In the genomic region with DNA sequence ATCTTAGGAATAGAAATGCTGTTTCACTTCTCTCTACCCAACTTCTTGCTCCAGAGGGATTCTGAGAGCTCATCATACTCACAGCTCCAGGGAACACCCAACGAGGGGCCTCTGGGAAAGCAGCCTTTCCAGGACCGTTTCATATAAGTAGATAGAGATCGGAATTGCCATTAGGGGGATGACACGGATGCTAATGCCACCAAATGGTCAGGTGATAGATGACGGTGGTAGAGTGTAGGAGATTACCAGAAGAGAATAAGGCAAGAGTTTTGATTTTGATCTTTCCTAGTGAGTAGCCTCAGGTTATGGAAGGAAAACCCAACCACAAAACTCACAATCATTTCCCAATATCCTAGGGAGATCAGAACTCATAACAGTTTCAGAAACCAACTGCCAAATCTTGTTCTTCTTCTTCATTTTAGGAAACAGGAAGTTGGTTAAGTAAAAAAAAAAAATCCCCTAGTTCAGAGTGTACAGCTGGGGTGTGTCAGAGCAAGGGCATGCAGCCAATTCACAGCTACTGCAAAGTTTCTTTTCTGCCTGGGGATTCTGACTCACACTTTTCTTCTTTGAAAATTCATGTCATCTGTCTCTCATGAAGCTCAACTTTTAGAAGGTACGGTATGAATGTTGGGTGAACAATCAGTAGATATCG, we compare ENCODE assay signal across 9 mouse cellular contexts. TPM values are rescaled to one million over a fixed set of nuclear protein-coding genes. Genes with fewer than 3 reads are reported as not detected.
DNase-seq lines count a peak whose midpoint lies in the region; ATAC-seq and TF ChIP-seq lines count a peak whose summit lies in the region.
"Had no signal": no experiment of that assay in that cellular context is flagged by ENCODE, and none has a peak within 500 bp of the region (broad histone marks: within the 10 kb centered on the region; RNA-seq: fewer than 3 reads in every experiment).

A gene (plus strand): TSS at position 183 of the 655 bp plus-strand sequence.

- no peak for ATAC-seq in embryonic facial prominence, embryonic 14.5 days (ENCODE audit: low read depth)
- peak; percentile 97 for ATAC-seq in inflammation-experienced regulatory T-cells, adult 6 months
- peak; percentile 72 for ATAC-seq in monocyte, adult 5-6 weeks (replicated peaks; ENCODE audit: insufficient number of reproducible peaks, low FRiP score, low TSS enrichment, poor library complexity, severe bottlenecking)
- ATAC-seq in midbrain, postnatal 0 days (ENCODE audit: low FRiP score): no peak

- no peak within 1 kb of the TSS for H3K27ac ChIP-seq in embryonic facial prominence, embryonic 14.5 days (replicated peaks; ENCODE audit: low read depth, low read length)
- no peak within 1 kb of the TSS for H3K27ac ChIP-seq in embryonic facial prominence, embryonic 10.5 days (replicated peaks)
- no peak within 1 kb of the TSS for H3K27ac ChIP-seq in midbrain, postnatal 0 days (ENCODE audit: low read depth, low read length)

- no peaks in the 10 kb centered on the region for H3K4me1 ChIP-seq in embryonic facial prominence, embryonic 14.5 days (ENCODE audit: control insufficient read depth, insufficient read depth, low read length)
- H3K4me1 ChIP-seq in embryonic facial prominence, embryonic 10.5 days: no peaks in the 10 kb centered on the region
- H3K4me1 ChIP-seq in midbrain, postnatal 0 days (ENCODE audit: insufficient read depth, low read length): no peaks in the 10 kb centered on the region

- no peaks in the 10 kb centered on the region for H3K9me3 ChIP-seq in embryonic facial prominence, embryonic 14.5 days (ENCODE audit: control insufficient read depth, low read length)
- no peaks in the 10 kb centered on the region for H3K9me3 ChIP-seq in embryonic facial prominence, embryonic 10.5 days
- H3K9me3 ChIP-seq in midbrain, postnatal 0 days (ENCODE audit: low read length): no peaks in the 10 kb centered on the region

- no peaks in the 10 kb centered on the region for H3K27me3 ChIP-seq in embryonic facial prominence, embryonic 14.5 days (replicated peaks; ENCODE audit: control insufficient read depth, insufficient read depth, low read length)
- no peaks in the 10 kb centered on the region for H3K27me3 ChIP-seq in embryonic facial prominence, embryonic 10.5 days (replicated peaks; ENCODE audit: low read depth, poor library complexity, severe bottlenecking)
- H3K27me3 ChIP-seq in midbrain, postnatal 0 days (ENCODE audit: insufficient read depth, low read length): no peaks in the 10 kb centered on the region

- H3K4me2 ChIP-seq in embryonic facial prominence, embryonic 14.5 days (ENCODE audit: low read depth, low read length): no peak within 1 kb of the TSS
- no peak within 1 kb of the TSS for H3K4me2 ChIP-seq in midbrain, postnatal 0 days (ENCODE audit: low read depth, low read length, poor library complexity, severe bottlenecking)

- no peaks in the 10 kb centered on the region for H3K36me3 ChIP-seq in embryonic facial prominence, embryonic 14.5 days (ENCODE audit: control insufficient read depth, insufficient read depth, low read length)
- H3K36me3 ChIP-seq in embryonic facial prominence, embryonic 10.5 days (replicated peaks): no peaks in the 10 kb centered on the region
- no peaks in the 10 kb centered on the region for H3K36me3 ChIP-seq in midbrain, postnatal 0 days (ENCODE audit: insufficient read depth, low read length)

- 82% methylated on average over 7 of the region's 7 CpGs for WGBS in embryonic facial prominence, embryonic 14.5 days
- 87% methylated on average over 7 of the region's 7 CpGs for WGBS in embryonic facial prominence, embryonic 10.5 days
- WGBS in midbrain, postnatal 0 days: 88% methylated on average over 7 of the region's 7 CpGs

- TF ChIP-seq CTCF in midbrain, postnatal 0 days (IDR thresholded peaks at IDR 0.05): no peak

- H3K4me3 ChIP-seq in embryonic facial prominence, embryonic 14.5 days (ENCODE audit: low read depth, low read length): no peak within 1 kb of the TSS
- H3K4me3 ChIP-seq in embryonic facial prominence, embryonic 10.5 days: no peak within 1 kb of the TSS
- no peak within 1 kb of the TSS for H3K4me3 ChIP-seq in midbrain, postnatal 0 days (ENCODE audit: low read depth, low read length)
- H3K4me3 ChIP-seq: erythroblast, embryonic 14.5 days had no signal

- DNase-seq in embryonic facial prominence, embryonic 14.5 days (ENCODE audit: low spot score): peak; percentile 15
- no peak for DNase-seq in embryonic facial prominence, embryonic 10.5 days (ENCODE audit: low spot score)
- DNase-seq in thymus, postnatal 0 days (ENCODE audit: low spot score): peak; percentile 55
- no peak for DNase-seq in thymus, adult 18-20 months
- DNase-seq in midbrain, postnatal 0 days (ENCODE audit: low spot score): no peak
- DNase-seq in embryo, embryonic 9.5 days (ENCODE audit: extremely low spot score): no peak

- no peak within 1 kb of the TSS for H3K9ac ChIP-seq in embryonic facial prominence, embryonic 14.5 days (ENCODE audit: low read depth, low read length)
- H3K9ac ChIP-seq in midbrain, postnatal 0 days (replicated peaks; ENCODE audit: low read length, poor library complexity, severe bottlenecking): no peak within 1 kb of the TSS

RNA-seq across cellular contexts. Expression of the gene that starts here (rescaled TPM):
- 0.17 and 0.18 TPM in 2 replicates for polyA plus RNA-seq in embryonic facial prominence, embryonic 14.5 days (2014; fragmentation: Nextera tagmentation; extraction: Ambion mirVana)
- not detected in 2 replicates for polyA plus RNA-seq in embryonic facial prominence, embryonic 10.5 days (2016; fragmentation: Nextera tagmentation; extraction: Ambion mirVana)
- 0.05 and 0.10 TPM in 2 replicates for polyA plus RNA-seq in thymus, postnatal 0 days (2015; fragmentation: Nextera tagmentation; extraction: Ambion mirVana)
- polyA plus RNA-seq in inflammation-experienced regulatory T-cells, adult 6 months (2017; shearing (Covaris generic)): not detected
- total RNA-seq in monocyte, adult 5-6 weeks (2017): 0.49 TPM in 1 of 3 replicates, not detected in the others
- total RNA-seq in midbrain, postnatal 0 days (2014; rRNA removed): not detected in 2 replicates
- polyA plus RNA-seq in midbrain, postnatal 0 days (2015; fragmentation: Nextera tagmentation; extraction: Ambion mirVana): not detected in 2 replicates
- polyA plus RNA-seq: erythroblast, embryonic 14.5 days had no signal

Comparison
In these comparisons a context has a peak if more than half of its experiments do, and no peak if none do; other contexts are left out.
1. Peak in DNase-seq in embryonic facial prominence, embryonic 14.5 days; RNA of the gene not detected or under 1 TPM.
2. Peak in DNase-seq in thymus, postnatal 0 days; RNA of the gene not detected or under 1 TPM.
3. Peak in ATAC-seq in inflammation-experienced regulatory T-cells, adult 6 months; RNA of the gene not detected or under 1 TPM.
4. Peak in ATAC-seq in monocyte, adult 5-6 weeks; RNA of the gene not detected or under 1 TPM.